Mouse (Mus musculus): ENCODE measurements around the gene Adgra3.

Adgra3 gene

GRCm38 (mm10) chr5:50031763-50032272 lies 27.0 kb downstream of the Adgra3 start:
- no peak for DNase-seq

- no peak for DNase-seq
Measured at GRCm38 (mm10) chr5:50031288-50031687, 27.5 kb downstream of the Adgra3 start.

GRCm38 (mm10) chr5:50029662-50030061 lies 29.1 kb downstream of the Adgra3 start:
- DNase-seq: no peak

- no peak for DNase-seq
Measured at GRCm38 (mm10) chr5:50027561-50027960, 31.2 kb downstream of the Adgra3 start.

- DNase-seq: no peak
Measured at GRCm38 (mm10) chr5:50027001-50027400, 31.8 kb downstream of the Adgra3 start.

GRCm38 (mm10) chr5:50026148-50026547 lies 32.7 kb downstream of the Adgra3 start:
- DNase-seq: no peak

GRCm38 (mm10) chr5:50024097-50024496 lies 34.7 kb downstream of the Adgra3 start:
- DNase-seq: no peak

- no peak for DNase-seq
Measured at GRCm38 (mm10) chr5:50015987-50016587, 42.7 kb downstream of the Adgra3 start.

GRCm38 (mm10) chr5:50015147-50015697 lies 43.6 kb downstream of the Adgra3 start:
- no peak for DNase-seq

GRCm38 (mm10) chr5:50014658-50015057 lies 44.1 kb downstream of the Adgra3 start:
- DNase-seq: no peak

- DNase-seq: no peak
Measured at GRCm38 (mm10) chr5:50013965-50014364, 44.8 kb downstream of the Adgra3 start.

GRCm38 (mm10) chr5:50008841-50009240 lies 50.0 kb downstream of the Adgra3 start:
- no peak for DNase-seq

- DNase-seq: peak in 1 of 2 experiments; percentile 37
Measured at GRCm38 (mm10) chr5:50006915-50007658, 51.7 kb downstream of the Adgra3 start.

- DNase-seq: peak in 1 of 2 experiments; percentile 47
Measured at GRCm38 (mm10) chr5:50002269-50002668, 56.5 kb downstream of the Adgra3 start.

GRCm38 (mm10) chr5:49999764-50000163 lies 59.0 kb downstream of the Adgra3 start:
- no peak for DNase-seq

GRCm38 (mm10) chr5:49997019-49997418 lies 61.8 kb downstream of the Adgra3 start:
- no peak for DNase-seq

- DNase-seq: no peak
Measured at GRCm38 (mm10) chr5:49996457-49996856, 62.3 kb downstream of the Adgra3 start.

- DNase-seq: no peak
Measured at GRCm38 (mm10) chr5:49990737-49991323, 68.0 kb downstream of the Adgra3 start.

- no peak for DNase-seq
Measured at GRCm38 (mm10) chr5:49988015-49988798, 70.6 kb downstream of the Adgra3 start.

GRCm38 (mm10) chr5:49980727-49981126 lies 78.1 kb downstream of the Adgra3 start:
- no peak for DNase-seq

GRCm38 (mm10) chr5:49979246-49979645 lies 79.6 kb downstream of the Adgra3 start:
- DNase-seq: no peak

GRCm38 (mm10) chr5:49975971-49976370 lies 82.8 kb downstream of the Adgra3 start:
- DNase-seq: peak; percentile 60 to 84

- no peak for DNase-seq
Measured at GRCm38 (mm10) chr5:49974211-49974610, 84.6 kb downstream of the Adgra3 start.
